Mouse (Mus musculus) MEL-GATA-1-ER (cell line): ENCODE measurements at regions not wholly inside any gene's neighbourhood (a gene's known extent, or its start where the extent isn't known, plus 50 kb on each side); places are given as distances from the start of the nearest gene placed in this dataset.

Experiments
- DNase-seq: peaks from one replicate; pipeline ENCODE4 v3.0.0-alpha.2; 2012; ENCODE audit warnings: low read depth; ENCODE audit errors: extremely low read depth

DNA sequence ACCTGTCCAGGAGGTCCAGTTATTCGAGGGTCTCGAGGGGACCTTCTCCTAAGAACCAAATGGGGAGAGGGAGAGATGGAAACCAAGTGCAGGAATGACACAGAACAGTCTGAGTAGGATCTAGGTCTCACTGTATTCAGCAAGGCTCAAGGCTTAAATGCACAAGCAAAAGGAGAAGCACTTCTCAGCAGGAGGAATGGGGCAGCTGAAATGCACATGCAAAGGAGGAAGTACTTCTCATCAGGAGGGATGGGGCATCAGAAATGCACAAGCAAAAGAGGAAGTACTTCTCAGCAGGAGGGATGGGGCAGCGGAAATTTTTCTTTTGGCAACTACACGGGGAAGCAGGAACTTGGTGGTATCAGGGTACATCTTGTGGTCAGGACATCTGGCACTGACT lies 965.0 kb upstream of the Pcdh7 start:
- peak; percentile 38 for DNase-seq
